Mouse (Mus musculus) liver, embryonic 14.5 days (tissue): ENCODE measurements at regions not wholly inside any gene's neighbourhood (a gene's known extent, or its start where the extent isn't known, plus 50 kb on each side); places are given as distances from the start of the nearest gene placed in this dataset.

Experiments
- ATAC-seq: fragments of 200-750 bp; cut with Nextera tagmentation; 2 replicates; pipeline ENCODE4 v1.8.0; 2017; ENCODE audit warnings: moderate number of reproducible peaks, mild to moderate bottlenecking, moderate library complexity; ENCODE audit not compliant: insufficient read depth
- DNase-seq, 3 experiments: peaks; one replicate each; pipeline ENCODE4 v3.0.0-alpha.2; 2012 to 2013; ENCODE audit warnings: low read depth in 3 of 3, low spot score in 3 of 3
- H3K27ac ChIP-seq: fragments of 300-500 bp; sonication (generic); 2 replicates; pipeline ENCODE4 v1.5.1; 2014; ENCODE audit warnings: moderate library complexity, mild to moderate bottlenecking, control low read depth, inconsistent platforms
- H3K27me3 ChIP-seq: fragments of 300-500 bp; sonication (generic); 2 replicates; pipeline ENCODE4 v1.6.1; 2014; ENCODE audit warnings: mild to moderate bottlenecking, low read length, moderate library complexity; ENCODE audit not compliant: control insufficient read depth, insufficient read depth
- H3K36me3 ChIP-seq: fragments of 300-500 bp; sonication (generic); replicated peaks from 2 replicates; pipeline ENCODE4 v1.6.1; 2014; ENCODE audit warnings: low read depth; ENCODE audit not compliant: control insufficient read depth, insufficient read depth
- H3K4me1 ChIP-seq, 2 experiments: fragments of 200-500 bp in 1 of 2; fragments of 300-500 bp in 1 of 2; sonication (generic) in 1 of 2; replicated peaks; 2 replicates each; pipeline ENCODE4 v1.6.1; 2012 to 2014; ENCODE audit warnings: antibody characterized with exemption in 1 of 2, inconsistent platforms in 1 of 2, low read length in 1 of 2; ENCODE audit not compliant: control insufficient read depth in 2 of 2, insufficient read depth in 2 of 2
- H3K4me2 ChIP-seq: fragments of 300-500 bp; sonication (generic); 2 replicates; pipeline ENCODE4 v1.6.1; 2014; ENCODE audit warnings: low read depth, mild to moderate bottlenecking, control low read depth, moderate library complexity
- H3K4me3 ChIP-seq, 2 experiments: fragments of 200-500 bp in 1 of 2; fragments of 300-500 bp in 1 of 2; sonication (generic) in 1 of 2; 2 replicates each; pipeline ENCODE4 v1.5.1; 2012 to 2014; ENCODE audit warnings: low read depth in 2 of 2, low read length in 2 of 2, mild to moderate bottlenecking in 2 of 2, control low read depth in 1 of 2, inconsistent platforms in 1 of 2, moderate library complexity in 1 of 2; ENCODE audit not compliant: insufficient read depth in 1 of 2
- H3K9ac ChIP-seq: fragments of 300-500 bp; sonication (generic); replicated peaks from 2 replicates; pipeline ENCODE4 v1.6.1; 2014; ENCODE audit warnings: mild to moderate bottlenecking, control low read depth, moderate library complexity
- H3K9me3 ChIP-seq: fragments of 300-500 bp; sonication (generic); 2 replicates; pipeline ENCODE4 v1.6.1; 2016; ENCODE audit warnings: low read length, mixed read lengths; ENCODE audit not compliant: control insufficient read depth
- CTCF ChIP-seq: IDR thresholded peaks from 2 replicates; pipeline ENCODE4 v1.5.1; 2016; ENCODE audit warnings: antibody characterized with exemption, low read depth, control low read depth
- EP300 ChIP-seq: IDR thresholded peaks from 2 replicates; pipeline ENCODE4 v1.6.1; 2016; ENCODE audit warnings: antibody characterized with exemption, low read depth
- WGBS: fragments of 180-500 bp; shearing (Covaris S2); extraction: QIAGEN DNeasy Blood & Tissue Kit; methylation state at CpG from one replicate; pipeline ENCODE4 v1.1.7; 2014; ENCODE audit not compliant: insufficient replicate concordance; 5-methylcytosine and 5-hydroxymethylcytosine counted together

GRCm38 (mm10) chr11:27833736-27834135 lies 505.9 kb downstream of the Gm6685 start:
- ATAC-seq (no peak), DNase-seq (no peak)
- Histone ChIP-seq H3K9ac (no peak overlapping the region), H3K4me3 (no peak overlapping the region), H3K4me2 (no peak overlapping the region), H3K4me1 (no peaks in the 10 kb centered on the region), H3K27ac (no peak overlapping the region), H3K36me3 (no peaks in the 10 kb centered on the region), H3K9me3 (no peaks in the 10 kb centered on the region), H3K27me3 (no peaks in the 10 kb centered on the region)
- no peak for TF ChIP-seq CTCF
- TF ChIP-seq EP300: no peak
- WGBS: 58% methylated on average over 1 of the region's 1 CpGs

GRCm38 (mm10) chr11:27799826-27800620 lies 539.6 kb downstream of the Gm6685 start:
- H3K4me3 ChIP-seq: no peak overlapping the region
- H3K36me3 ChIP-seq: no peaks in the 10 kb centered on the region
- H3K4me1 ChIP-seq: no peaks in the 10 kb centered on the region
- 59% methylated on average over 8 of the region's 8 CpGs for WGBS
- H3K27me3 ChIP-seq: no peaks in the 10 kb centered on the region
- DNase-seq (no peak), ATAC-seq (no peak)
- H3K27ac ChIP-seq: no peak overlapping the region
- no peaks in the 10 kb centered on the region for H3K9me3 ChIP-seq
- no peak overlapping the region for H3K4me2 ChIP-seq
- H3K9ac ChIP-seq: no peak overlapping the region
- no peak for TF ChIP-seq CTCF
- TF ChIP-seq EP300: no peak

- no peak for DNase-seq
These were observed 585.8 kb downstream of the Gm6685 start for GRCm38 (mm10) chr11:27753913-27754218.

GRCm38 (mm10) chr11:27753212-27753912 lies 586.3 kb downstream of the Gm6685 start:
- H3K36me3 ChIP-seq: no peaks in the 10 kb centered on the region
- no peak for TF ChIP-seq EP300
- peak; percentile 75 for TF ChIP-seq CTCF
- no peak overlapping the region for H3K27ac ChIP-seq
- WGBS: 35% methylated on average over 11 of the region's 11 CpGs
- ATAC-seq (no peak), DNase-seq (peak in 2 of 3 experiments; percentile 0 to 6)
- H3K4me1 ChIP-seq: no peaks in the 10 kb centered on the region
- no peak overlapping the region for H3K4me2 ChIP-seq
- no peak overlapping the region for H3K9ac ChIP-seq
- no peaks in the 10 kb centered on the region for H3K27me3 ChIP-seq
- H3K4me3 ChIP-seq: no peak overlapping the region
- H3K9me3 ChIP-seq: no peaks in the 10 kb centered on the region

More at GRCm38 (mm10) chr11:27753913-27754218, 585.8 kb downstream of the Gm6685 start:
- Histone ChIP-seq H3K4me2 (no peak overlapping the region), H3K4me1 (no peaks in the 10 kb centered on the region), H3K36me3 (no peaks in the 10 kb centered on the region), H3K9ac (no peak overlapping the region), H3K27ac (no peak overlapping the region), H3K4me3 (no peak overlapping the region), H3K27me3 (no peaks in the 10 kb centered on the region), H3K9me3 (no peaks in the 10 kb centered on the region)
- no peak for ATAC-seq
- WGBS: 62% methylated on average over 9 of the region's 9 CpGs
- no peak for TF ChIP-seq EP300
- no peak for TF ChIP-seq CTCF

GRCm38 (mm10) chr11:27726109-27726508 lies 613.6 kb downstream of the Gm6685 start:
- ATAC-seq (no peak), DNase-seq (no peak)
- Histone ChIP-seq H3K36me3 (no peaks in the 10 kb centered on the region), H3K4me2 (no peak overlapping the region), H3K27me3 (no peaks in the 10 kb centered on the region), H3K9ac (no peak overlapping the region), H3K4me3 (no peak overlapping the region), H3K9me3 (no peaks in the 10 kb centered on the region), H3K4me1 (no peaks in the 10 kb centered on the region), H3K27ac (no peak overlapping the region)
- TF ChIP-seq EP300 (no peak), CTCF (no peak)
- WGBS: 70% methylated on average over 2 of the region's 2 CpGs
